Mouse (Mus musculus): ENCODE results near the gene Tnnt3.

The Tnnt3 gene

GRCm38 (mm10) chr7:142507453-142507852, 8.8 kb downstream of the Tnnt3 start:
- DNase-seq (ENCODE audit: low spot score) = no peak

- DNase-seq (ENCODE audit: low spot score) = no peak
These were observed 10.9 kb downstream of the Tnnt3 start for GRCm38 (mm10) chr7:142509518-142509917.

DNA sequence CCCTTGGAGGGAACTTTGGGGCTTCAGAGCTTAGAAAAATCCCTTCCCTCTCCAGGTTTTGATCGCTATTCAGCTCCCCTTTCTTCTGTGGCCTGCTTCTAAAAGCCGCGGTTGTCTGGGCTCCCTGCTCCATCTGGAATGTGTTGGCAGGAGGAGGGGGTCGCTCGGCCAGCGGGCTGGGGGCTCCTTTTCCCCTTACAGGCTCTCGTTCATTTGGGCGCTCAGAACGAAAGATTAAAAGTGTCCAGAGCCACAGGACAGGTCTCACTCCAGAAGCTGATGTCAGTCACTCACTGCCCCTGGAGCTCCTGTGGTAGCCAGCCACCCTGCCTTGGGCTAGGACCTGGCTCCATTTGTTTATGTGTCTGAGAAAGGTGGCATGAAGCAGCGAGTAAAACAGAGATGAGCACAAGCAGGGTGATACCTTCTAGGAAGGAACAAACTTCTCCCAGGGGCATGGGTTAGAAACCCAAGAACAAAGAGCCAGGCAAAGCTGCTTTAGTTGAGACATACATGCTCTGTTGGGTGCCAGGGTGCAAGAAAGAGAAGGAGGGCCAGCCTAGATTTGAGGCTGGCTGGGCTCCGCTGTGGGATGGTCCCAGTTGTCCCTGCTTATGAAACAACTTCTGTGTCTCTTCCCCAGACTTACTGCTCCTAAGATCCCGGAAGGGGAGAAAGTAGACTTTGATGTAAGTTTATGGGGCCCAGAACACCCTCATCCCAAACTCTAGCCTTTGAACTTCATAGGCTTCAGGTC, 11.6 kb downstream of the Tnnt3 start:
- DNase-seq (ENCODE audit: low spot score) = no peak

DNA sequence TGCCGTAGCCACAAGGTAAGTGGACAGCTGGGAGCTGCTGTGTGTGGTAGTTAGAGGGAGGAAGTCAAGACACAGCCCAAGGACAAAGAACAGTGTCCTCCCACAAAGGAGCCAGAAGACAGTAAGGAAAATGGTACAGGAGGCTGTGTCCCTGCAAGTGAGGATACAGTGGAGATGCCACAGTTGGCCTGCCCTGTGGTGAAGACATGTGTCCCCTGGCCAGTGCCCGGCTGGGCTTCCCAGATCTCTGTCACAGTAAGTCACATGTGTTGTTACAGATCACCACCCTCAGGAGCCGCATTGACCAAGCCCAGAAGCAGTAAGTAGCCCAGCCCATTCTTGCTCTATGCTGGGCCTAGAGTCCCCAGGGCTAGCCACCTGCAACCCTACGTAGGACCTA, 15.4 kb downstream of the Tnnt3 start:
- no peak for DNase-seq (ENCODE audit: low spot score)

DNA sequence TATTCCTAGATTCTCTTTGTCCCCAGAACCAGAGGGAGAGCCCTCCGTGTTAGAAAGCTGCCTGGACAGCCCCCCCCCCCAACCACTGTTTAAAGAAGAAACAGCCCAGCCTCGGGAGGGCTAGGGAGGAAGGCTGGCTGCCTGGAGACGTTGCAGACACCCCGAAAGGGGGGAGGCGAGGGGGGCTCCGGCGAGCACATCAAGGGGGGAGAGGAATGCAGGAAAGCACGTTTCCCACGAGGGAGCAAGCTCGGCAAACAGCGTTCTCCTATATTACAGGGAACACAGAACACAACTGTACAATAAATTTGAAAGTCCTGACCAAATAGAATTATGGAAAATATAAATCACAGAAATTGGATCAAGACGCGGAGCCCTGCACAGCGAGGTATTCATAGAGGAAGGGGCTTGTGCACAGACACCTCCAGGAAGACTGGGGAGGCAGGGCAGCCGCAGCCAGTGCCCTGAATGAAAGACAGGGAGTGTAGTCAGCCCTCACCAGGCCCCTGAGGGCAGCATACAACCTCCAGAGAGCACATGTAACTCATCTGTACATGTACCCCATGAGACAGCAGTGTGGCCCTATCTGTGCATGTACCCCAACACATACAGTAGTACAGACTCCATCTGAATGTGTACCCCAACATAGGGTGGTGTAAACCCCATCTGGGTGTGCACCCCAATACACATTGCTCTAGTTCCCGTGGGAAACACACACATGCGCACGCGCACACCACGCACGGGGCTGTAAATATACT, 17.8 kb downstream of the Tnnt3 start:
- DNase-seq (ENCODE audit: low spot score) = no peak

GRCm38 (mm10) chr7:142517531-142517930, 18.9 kb downstream of the Tnnt3 start:
- no peak for DNase-seq (ENCODE audit: low spot score)

GRCm38 (mm10) chr7:142520331-142520730, 21.7 kb downstream of the Tnnt3 start:
- no peak for DNase-seq (ENCODE audit: low spot score)

- DNase-seq (ENCODE audit: low spot score) = no peak
These were observed 23.7 kb downstream of the Tnnt3 start for GRCm38 (mm10) chr7:142522352-142522751.

- no peak for DNase-seq (ENCODE audit: low spot score)
These were observed 24.8 kb downstream of the Tnnt3 start for GRCm38 (mm10) chr7:142523200-142523990.

GRCm38 (mm10) chr7:142525342-142526178, 26.9 kb downstream of the Tnnt3 start:
- DNase-seq (ENCODE audit: low spot score) = no peak

- no peak for DNase-seq (ENCODE audit: low spot score)
These were observed 30.7 kb downstream of the Tnnt3 start for GRCm38 (mm10) chr7:142529350-142529749.

DNA sequence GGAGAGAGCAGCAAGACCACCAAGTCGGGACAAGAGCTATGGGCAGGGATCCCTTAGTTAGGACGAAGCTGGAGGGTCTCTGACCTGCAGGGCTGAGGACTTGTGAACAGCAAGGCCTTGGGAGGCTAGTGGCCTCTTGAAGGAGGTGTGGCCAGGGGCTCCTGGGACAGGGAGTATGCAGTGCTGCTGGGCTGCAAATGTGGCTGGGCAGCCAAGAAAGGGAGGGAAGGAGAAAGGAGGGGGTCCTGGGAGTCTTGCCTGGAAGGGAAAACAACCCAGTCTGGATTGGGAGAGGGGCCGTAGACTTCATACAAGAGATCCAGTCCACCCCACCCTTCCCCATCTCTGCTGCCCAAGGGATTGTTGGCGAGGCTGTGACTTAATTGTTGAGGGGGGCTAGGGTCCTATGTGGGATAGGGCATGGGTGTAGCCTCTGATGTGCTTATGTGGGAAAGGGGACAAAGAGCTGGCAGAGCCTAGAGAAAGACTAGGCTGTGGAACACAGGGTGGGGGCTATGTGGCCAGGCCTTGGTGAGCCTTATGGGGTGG, 33.4 kb downstream of the Tnnt3 start:
- DNase-seq (ENCODE audit: low spot score) = no peak

- no peak for DNase-seq (ENCODE audit: low spot score)
These were observed 34.0 kb downstream of the Tnnt3 start, which contains the start of gene Mrpl23 for GRCm38 (mm10) chr7:142532671-142533058. TSS of gene Mrpl23 (plus strand) at chr7:142532686.

GRCm38 (mm10) chr7:142533059-142533855, 34.6 kb downstream of the Tnnt3 start:
- DNase-seq (ENCODE audit: low spot score) = peak; percentile 76

DNA sequence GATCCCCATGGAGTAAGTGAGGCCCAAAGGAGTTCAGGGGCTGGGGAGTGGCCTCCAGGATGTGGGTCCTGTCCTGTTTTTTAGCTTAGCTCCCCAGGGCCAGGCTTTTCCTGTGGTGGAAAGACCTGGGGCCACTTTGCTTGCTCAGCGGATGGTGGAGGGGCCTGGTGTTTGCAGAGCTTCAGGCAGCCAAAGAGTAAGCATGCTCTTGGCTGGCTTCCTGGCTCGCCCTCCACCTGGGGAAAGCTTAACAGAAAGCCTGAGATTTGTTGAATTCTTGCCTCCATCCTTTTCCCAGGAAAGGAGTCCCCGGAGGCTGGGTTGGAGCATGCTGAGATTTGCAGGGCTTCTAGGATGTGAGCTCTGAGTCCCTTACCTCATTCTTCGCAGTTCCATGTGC, 36.5 kb downstream of the Tnnt3 start:
- DNase-seq (ENCODE audit: low spot score) = no peak

GRCm38 (mm10) chr7:142535832-142536231, 37.2 kb downstream of the Tnnt3 start:
- DNase-seq (ENCODE audit: low spot score) = no peak

- DNase-seq (ENCODE audit: low spot score) = no peak
These were observed 38.5 kb downstream of the Tnnt3 start for GRCm38 (mm10) chr7:142537181-142537580.

DNA sequence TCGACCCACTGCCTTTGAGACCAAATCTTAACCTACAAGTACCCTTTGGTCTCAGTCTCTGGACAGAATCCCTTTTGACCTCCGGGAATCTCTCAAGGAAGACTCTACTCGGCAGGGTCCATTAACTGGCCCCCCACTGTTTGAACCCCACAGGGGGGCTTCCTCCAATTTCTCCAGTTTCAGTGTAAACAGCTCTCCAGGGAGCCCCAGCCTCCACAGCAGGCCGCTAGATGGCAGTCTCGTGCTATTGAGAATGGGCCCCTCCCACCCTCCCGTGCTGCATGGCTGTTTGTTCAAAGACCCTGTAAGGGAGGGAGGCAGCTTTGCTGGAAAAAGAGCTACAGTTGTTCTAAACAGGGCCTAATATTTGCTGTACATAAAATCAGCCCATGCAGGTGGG, 39.2 kb downstream of the Tnnt3 start:
- DNase-seq (ENCODE audit: low spot score) = no peak

GRCm38 (mm10) chr7:142538291-142538690, 39.7 kb downstream of the Tnnt3 start:
- no peak for DNase-seq (ENCODE audit: low spot score)

GRCm38 (mm10) chr7:142538766-142539165, 40.1 kb downstream of the Tnnt3 start:
- no peak for DNase-seq (ENCODE audit: low spot score)

DNA sequence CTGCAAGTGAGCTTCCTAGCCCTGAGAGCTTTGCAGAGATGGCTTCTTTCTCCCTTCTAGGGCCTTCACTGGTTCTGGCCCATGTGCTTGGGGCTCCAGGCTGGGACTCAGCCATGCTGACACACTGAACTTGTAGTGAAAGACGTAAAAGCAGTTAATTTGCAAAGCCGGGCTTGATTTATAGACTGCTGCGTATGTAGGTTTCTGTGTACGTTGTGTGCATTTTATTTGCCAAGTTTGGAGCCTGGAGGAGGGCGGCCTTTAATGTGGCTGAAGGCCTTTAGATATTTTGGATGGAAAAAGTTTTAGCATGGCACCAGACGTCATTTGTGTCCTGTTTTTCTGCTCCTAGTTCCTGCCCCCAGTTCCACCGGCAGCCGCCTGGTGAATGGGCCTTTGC, 41.2 kb downstream of the Tnnt3 start:
- no peak for DNase-seq (ENCODE audit: low spot score)

Measured in urinary bladder, postnatal 10 days (tissue).